Mouse (Mus musculus): ENCODE measurements around the gene Sptan1.

Sptan1 gene

GRCm38 (mm10) chr2:30062249-30063093, 97.1 kb downstream of the Sptan1 start:
- peak; percentile 73 to 76 for DNase-seq

- no peak for DNase-seq
These were observed 97.9 kb downstream of the Sptan1 start for GRCm38 (mm10) chr2:30063235-30063634.

- no peak for DNase-seq
These were observed 98.4 kb downstream of the Sptan1 start for GRCm38 (mm10) chr2:30063791-30064190.

GRCm38 (mm10) chr2:30064298-30064697, 98.9 kb downstream of the Sptan1 start:
- no peak for DNase-seq

- DNase-seq = peak; percentile 95 to 97
These were observed 100.9 kb downstream of the Sptan1 start for GRCm38 (mm10) chr2:30066046-30066901.

- DNase-seq = peak in 1 of 2 experiments; percentile 25
These were observed 101.9 kb downstream of the Sptan1 start for GRCm38 (mm10) chr2:30067031-30067888.

DNA sequence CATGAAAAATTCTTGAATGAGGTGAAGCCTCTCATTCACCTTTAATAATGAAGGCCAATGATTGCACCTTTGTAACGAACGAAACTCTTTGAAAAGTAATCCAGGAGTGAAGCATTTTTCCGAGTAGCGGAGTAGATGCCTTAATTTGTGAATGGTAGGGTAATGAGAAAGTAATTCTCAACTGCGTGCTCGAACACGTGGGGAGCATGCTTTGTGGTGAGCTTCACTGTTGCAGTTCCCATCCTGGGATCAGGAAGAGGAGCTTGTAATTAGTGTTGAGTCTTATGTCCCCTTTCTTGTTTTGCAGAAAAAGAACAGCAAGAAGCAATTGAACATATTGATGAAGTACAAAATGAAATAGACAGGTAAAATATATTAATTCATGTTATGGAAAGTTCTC, 102.6 kb downstream of the Sptan1 start:
- no peak for DNase-seq

DNA sequence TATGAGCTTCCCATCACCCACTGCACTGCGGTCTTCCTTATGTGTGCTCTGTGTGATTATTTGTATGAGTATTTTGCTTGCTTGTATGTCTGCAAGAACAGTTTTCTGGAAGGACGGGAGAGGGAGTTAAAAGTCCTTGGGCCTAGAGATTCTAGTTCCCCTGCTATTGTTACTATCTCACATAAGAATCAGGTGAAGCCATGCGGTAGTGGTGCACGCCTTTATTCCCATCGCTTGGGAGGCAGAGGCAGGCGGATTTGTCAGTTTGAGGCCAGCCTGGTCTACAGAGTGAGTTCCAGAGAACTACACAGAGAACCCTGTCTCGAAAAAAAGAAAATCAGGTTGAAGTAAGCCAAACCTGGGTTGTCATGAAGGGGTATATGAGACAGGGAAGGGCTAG, 107.5 kb downstream of the Sptan1 start:
- DNase-seq = no peak

- DNase-seq = no peak
These were observed 107.9 kb downstream of the Sptan1 start for GRCm38 (mm10) chr2:30073285-30073684.

DNA sequence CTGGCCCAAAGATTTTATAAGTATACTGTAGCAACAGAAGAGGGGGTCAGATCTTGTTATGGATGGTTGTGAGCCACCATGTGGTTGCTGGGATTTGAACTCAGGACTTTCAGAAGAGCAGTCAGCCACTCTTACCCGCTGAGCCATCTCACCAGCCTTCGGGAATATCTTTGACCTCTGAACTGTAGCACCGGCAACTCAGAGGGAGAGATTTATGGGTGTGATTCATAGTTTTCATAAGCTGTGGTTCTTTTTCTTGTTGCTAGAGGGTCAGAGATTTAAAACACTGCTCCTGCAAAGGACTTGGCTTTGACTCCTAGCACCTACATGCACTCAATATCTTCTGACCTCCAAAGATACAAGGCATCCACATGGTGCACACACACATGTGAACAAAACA, 110.3 kb downstream of the Sptan1 start:
- DNase-seq = no peak

DNA sequence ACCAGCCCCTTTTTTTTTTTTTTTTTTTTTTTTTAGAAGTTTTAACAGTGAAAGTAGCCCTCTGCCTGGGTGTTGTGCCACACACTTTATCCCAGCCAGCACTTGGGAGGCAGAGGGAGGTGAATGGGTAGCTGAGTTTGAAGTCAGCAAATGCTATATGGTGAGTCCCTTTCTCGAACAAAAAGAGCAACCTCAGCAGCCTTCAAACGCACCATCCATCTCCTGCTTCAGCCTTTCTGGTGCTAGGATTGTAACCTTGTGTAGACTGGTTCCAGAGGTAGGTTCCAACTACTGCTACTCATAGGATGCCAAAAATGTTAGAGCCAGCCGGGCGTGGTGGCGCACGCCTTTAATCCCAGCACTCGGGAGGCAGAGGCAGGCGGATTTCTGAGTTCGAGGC, 111.1 kb downstream of the Sptan1 start:
- no peak for DNase-seq

DNA sequence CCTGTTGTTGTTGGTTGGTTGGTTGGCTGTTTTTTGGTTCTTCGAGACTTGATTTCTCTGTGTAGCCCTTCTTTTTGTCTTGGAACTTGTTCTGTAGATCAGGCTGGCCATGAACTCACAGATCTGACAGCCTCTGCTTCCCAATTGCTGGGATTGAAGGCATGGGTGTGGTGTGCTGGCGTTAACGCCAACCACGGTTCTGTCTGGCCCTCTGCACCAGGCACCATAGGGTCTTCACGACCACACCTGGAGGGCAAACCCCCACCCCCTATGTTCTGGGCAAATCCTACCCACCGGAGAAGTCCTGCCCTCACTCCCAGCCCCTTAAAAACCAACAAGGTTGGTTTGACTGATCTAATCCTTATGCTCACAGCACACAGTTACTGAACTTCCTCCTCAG, 111.6 kb downstream of the Sptan1 start:
- no peak for DNase-seq

DNA sequence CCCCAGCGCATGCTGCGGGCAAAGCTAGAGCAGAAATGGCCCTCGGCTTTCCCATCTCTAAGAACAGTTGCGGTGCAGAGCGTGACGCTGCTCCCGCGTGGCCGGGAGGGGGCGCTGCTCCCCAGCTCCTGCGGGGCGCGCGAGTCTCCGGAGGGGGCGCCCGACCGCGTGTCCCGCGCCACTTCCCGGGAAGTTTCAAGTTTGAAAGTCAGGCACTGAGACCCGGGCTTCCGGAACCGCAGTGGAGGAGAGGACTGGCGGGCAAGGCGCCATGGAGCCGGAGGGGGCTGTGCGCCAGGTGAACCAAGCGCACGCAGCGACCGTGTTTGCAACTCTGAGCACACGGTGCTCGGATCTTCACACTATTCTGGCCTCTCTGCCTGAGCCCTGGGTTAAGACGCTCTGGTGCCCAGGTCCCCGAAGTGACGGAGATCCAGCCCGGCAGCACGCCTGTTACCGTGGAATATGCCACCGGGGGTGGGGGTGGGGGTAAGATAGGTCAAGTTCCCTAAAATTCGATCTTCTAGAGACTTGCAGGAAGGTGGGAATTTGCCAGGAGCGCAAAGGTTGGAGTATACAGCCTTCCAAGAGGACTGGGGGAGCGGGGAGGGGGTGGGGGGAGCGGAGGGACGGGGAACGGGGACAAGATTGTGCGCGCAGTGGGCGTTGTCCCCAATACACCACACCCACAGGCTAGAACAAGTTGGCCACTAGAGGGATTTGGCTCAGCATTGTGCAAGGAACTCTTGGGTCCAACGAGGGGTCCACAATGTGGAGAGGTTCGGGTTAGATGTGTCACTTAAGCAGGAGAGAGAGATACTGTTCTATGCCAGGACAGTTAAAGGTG, 112.4 kb downstream of the Sptan1 start, which contains the start of gene Pkn3:
Gene Pkn3, plus strand, starts transcription at position 183 of the 847 bp plus-strand sequence.
- DNase-seq = peak; percentile 72 to 83

GRCm38 (mm10) chr2:30078349-30078712, 113.0 kb downstream of the Sptan1 start:
- DNase-seq = no peak

- DNase-seq = no peak
These were observed 113.4 kb downstream of the Sptan1 start for GRCm38 (mm10) chr2:30078760-30079159.

DNA sequence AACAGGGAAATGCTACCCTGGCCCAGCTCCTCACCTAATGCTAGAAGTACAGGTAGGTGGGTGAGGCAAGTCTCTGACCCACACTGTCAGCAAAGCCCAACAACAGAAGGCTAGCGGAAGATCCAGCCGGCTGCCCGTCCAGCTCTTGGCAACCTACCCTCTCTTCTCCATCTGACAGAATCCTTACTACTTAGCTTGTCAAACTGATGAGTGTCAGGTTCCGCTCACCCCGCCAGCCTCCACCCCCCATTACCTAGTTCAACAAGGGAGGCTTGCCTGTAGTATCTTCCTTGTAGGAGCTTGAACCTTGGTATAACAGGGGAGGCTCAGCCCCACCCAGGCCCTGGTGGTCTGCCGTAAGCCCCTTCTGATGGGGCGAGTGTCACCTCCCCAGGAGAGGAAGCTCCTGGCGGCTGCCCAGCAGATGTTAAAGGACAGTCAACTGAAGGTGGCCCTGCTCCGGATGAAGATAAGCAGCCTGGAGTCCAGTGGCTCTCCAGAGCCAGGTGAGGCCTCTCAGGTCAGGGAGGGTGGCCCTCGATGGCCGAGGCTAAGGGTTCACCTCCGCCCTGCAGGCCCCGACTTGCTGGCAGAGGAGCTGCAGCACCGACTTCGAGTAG, 114.9 kb downstream of the Sptan1 start:
- no peak for DNase-seq

Data from kidney, adult 8-10 months (tissue).